In the genomic region with DNA sequence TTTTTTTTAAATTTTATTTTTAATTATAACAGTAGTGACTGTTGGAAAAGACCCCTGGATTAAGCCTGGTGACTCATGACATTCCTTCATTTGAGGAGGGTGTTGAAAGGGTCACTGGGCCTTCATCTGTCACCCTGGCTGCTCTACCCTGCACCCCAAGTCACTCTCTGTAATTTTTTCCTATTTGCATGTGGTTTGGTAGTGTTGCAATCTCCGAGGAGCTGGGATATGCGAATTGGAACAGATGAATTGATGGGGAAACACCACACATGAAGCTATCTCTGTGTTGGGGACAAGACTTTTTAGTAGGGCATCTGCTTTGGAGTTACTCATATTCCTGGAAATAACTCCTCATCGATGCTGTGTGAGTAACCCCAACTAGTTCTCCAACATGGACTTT, we compare ENCODE assay signal across 21 mouse cellular contexts.
"Had no signal": no experiment of that assay in that cellular context is flagged by ENCODE, and none has a peak within 500 bp of the region (broad histone marks: within the 10 kb centered on the region; RNA-seq: fewer than 3 reads in every experiment).

No protein-coding gene starts in this region.

- H3K36me3 ChIP-seq: limb, embryonic 12.5 days; limb, embryonic 15.5 days; liver, embryonic 12.5 days; liver, embryonic 15.5 days; lung, embryonic 15.5 days; neural tube, embryonic 12.5 days; neural tube, embryonic 15.5 days had no signal

- H3K4me3 ChIP-seq: layer of hippocampus, adult 2 months; limb, embryonic 12.5 days; limb, embryonic 15.5 days; liver, embryonic 12.5 days; liver, embryonic 15.5 days; lung, embryonic 15.5 days; neural tube, embryonic 12.5 days; neural tube, embryonic 15.5 days had no signal

- H3K4me2 ChIP-seq: limb, embryonic 12.5 days; limb, embryonic 15.5 days; liver, embryonic 12.5 days; liver, embryonic 15.5 days; lung, embryonic 15.5 days; midbrain, embryonic 11.5 days; neural tube, embryonic 12.5 days; neural tube, embryonic 15.5 days had no signal

- ATAC-seq: liver, embryonic 12.5 days had no signal

- H3K27me3 ChIP-seq: limb, embryonic 12.5 days; limb, embryonic 15.5 days; liver, embryonic 12.5 days; liver, embryonic 15.5 days; lung, embryonic 15.5 days; neural tube, embryonic 12.5 days; neural tube, embryonic 15.5 days had no signal

- DNase-seq: kidney, adult 2 months; kidney, postnatal 25 days; left cerebral cortex, postnatal 4 days; lung, adult 18-20 months; lung, postnatal 10 days; lung, postnatal 36 days; midbrain, embryonic 14.5 days; right cerebral cortex, adult 18-20 months; right cerebral cortex, postnatal 14 days; right cerebral cortex, postnatal 4 days; thymus, adult 18-20 months; thymus, postnatal 36 days had no signal
